ENCODE assay signal across 9 mouse cellular contexts in genomic region chr13:55178556-55178955, GRCm38 (mm10). TPM values are rescaled to one million over a fixed set of nuclear protein-coding genes. Genes with fewer than 3 reads are reported as not detected.
DNase-seq lines count a peak whose midpoint lies in the region; ATAC-seq and TF ChIP-seq lines count a peak whose summit lies in the region.
"Had no signal": no experiment of that assay in that cellular context is flagged by ENCODE, and none has a peak within 500 bp of the region (broad histone marks: within the 10 kb centered on the region; RNA-seq: fewer than 3 reads in every experiment).

No protein-coding gene starts in this region.

- no peaks in the 10 kb centered on the region for H3K36me3 ChIP-seq in forebrain, embryonic 15.5 days
- H3K36me3 ChIP-seq in intestine, postnatal 0 days (ENCODE audit: control insufficient read depth, insufficient read depth) = no peaks in the 10 kb centered on the region
- no peaks in the 10 kb centered on the region for H3K36me3 ChIP-seq in midbrain, postnatal 0 days (ENCODE audit: insufficient read depth, low read length)
- no peaks in the 10 kb centered on the region for H3K36me3 ChIP-seq in splenic B cell, adult 2 months (ENCODE audit: control insufficient read depth, insufficient read depth, low read length, poor library complexity, severe bottlenecking)

- TF ChIP-seq CTCF in intestine, postnatal 0 days (IDR thresholded peaks at IDR 0.05; ENCODE audit: low read depth) = peak; percentile 91
- peak; percentile 92 for TF ChIP-seq CTCF in midbrain, postnatal 0 days (IDR thresholded peaks at IDR 0.05)

- H3K9ac ChIP-seq in forebrain, embryonic 15.5 days (replicated peaks) = no peak overlapping the region
- no peak overlapping the region for H3K9ac ChIP-seq in intestine, postnatal 0 days (ENCODE audit: low read depth, low read length)
- H3K9ac ChIP-seq in midbrain, postnatal 0 days (replicated peaks; ENCODE audit: low read length, poor library complexity, severe bottlenecking) = no peak overlapping the region

- H3K27me3 ChIP-seq in forebrain, embryonic 15.5 days = no peaks in the 10 kb centered on the region
- no peaks in the 10 kb centered on the region for H3K27me3 ChIP-seq in intestine, postnatal 0 days (replicated peaks; ENCODE audit: control insufficient read depth, insufficient read depth, low read length)
- H3K27me3 ChIP-seq in midbrain, postnatal 0 days (ENCODE audit: insufficient read depth, low read length) = no peaks in the 10 kb centered on the region
- H3K27me3 ChIP-seq in splenic B cell, adult 2 months (ENCODE audit: control insufficient read depth, insufficient read depth, low read length, poor library complexity, severe bottlenecking) = no peaks in the 10 kb centered on the region

- no peaks in the 10 kb centered on the region for H3K9me3 ChIP-seq in forebrain, embryonic 15.5 days
- no peaks in the 10 kb centered on the region for H3K9me3 ChIP-seq in intestine, postnatal 0 days (ENCODE audit: control insufficient read depth)
- no peaks in the 10 kb centered on the region for H3K9me3 ChIP-seq in midbrain, postnatal 0 days (ENCODE audit: low read length)

- intact Hi-C loops in left cerebral cortex, postnatal 4 days (cut with DNase I) = loop anchor here (5.0 to 10.0 kb wide), 2 partner anchors 381 to 464 kb away; no protein-coding TSS in a partner anchor

- H3K4me3 ChIP-seq in forebrain, embryonic 15.5 days = no peak overlapping the region
- no peak overlapping the region for H3K4me3 ChIP-seq in intestine, postnatal 0 days (ENCODE audit: low read depth, low read length)
- H3K4me3 ChIP-seq in midbrain, postnatal 0 days (ENCODE audit: low read depth, low read length) = no peak overlapping the region
- H3K4me3 ChIP-seq: erythroblast, embryonic 14.5 days had no signal

- peaks cover 7% of the 10 kb centered on the region for H3K4me1 ChIP-seq in forebrain, embryonic 15.5 days
- H3K4me1 ChIP-seq in intestine, postnatal 0 days (replicated peaks; ENCODE audit: control insufficient read depth, insufficient read depth, low read length) = no peaks in the 10 kb centered on the region
- H3K4me1 ChIP-seq in midbrain, postnatal 0 days (ENCODE audit: insufficient read depth, low read length) = no peaks in the 10 kb centered on the region

- 38% methylated on average over 2 of the region's 2 CpGs for WGBS in forebrain, embryonic 15.5 days
- 34% methylated on average over 2 of the region's 2 CpGs for WGBS in intestine, postnatal 0 days
- WGBS in midbrain, postnatal 0 days = 27% methylated on average over 2 of the region's 2 CpGs

- 0 out of 2 replicates have a peak overlapping the region, but pooled peaks have one; percentile 28 for H3K27ac ChIP-seq in forebrain, embryonic 15.5 days (replicated peaks)
- no peak overlapping the region for H3K27ac ChIP-seq in intestine, postnatal 0 days (ENCODE audit: low read depth, low read length)
- H3K27ac ChIP-seq in midbrain, postnatal 0 days (ENCODE audit: low read depth, low read length) = no peak overlapping the region

- ATAC-seq in forebrain, embryonic 15.5 days (replicated peaks) = peak; percentile 42; the same call in 1 of the 2 replicates
- ATAC-seq in intestine, postnatal 0 days = no peak
- no peak for ATAC-seq in midbrain, postnatal 0 days (ENCODE audit: low FRiP score)

- no peak overlapping the region for H3K4me2 ChIP-seq in forebrain, embryonic 15.5 days (replicated peaks)
- H3K4me2 ChIP-seq in intestine, postnatal 0 days (replicated peaks; ENCODE audit: low read depth) = no peak overlapping the region
- H3K4me2 ChIP-seq in midbrain, postnatal 0 days (ENCODE audit: low read depth, low read length, poor library complexity, severe bottlenecking) = no peak overlapping the region

- peak; percentile 44 to 52 for DNase-seq in urinary bladder, adult 18-20 months (ENCODE audit: low spot score in 2 of 2)
- no peak for DNase-seq in urinary bladder, postnatal 10 days (ENCODE audit: low spot score)
- DNase-seq in cerebellum, adult 11-12 months = peak; percentile 63
- peak; percentile 75 for DNase-seq in left cerebral cortex, postnatal 4 days
- peak; percentile 79 for DNase-seq in midbrain, postnatal 0 days (ENCODE audit: low spot score)
- DNase-seq in splenic B cell, adult 2 months (ENCODE audit: low read depth, low spot score) = peak; percentile 81

RNA-seq across cellular contexts. Expression of gene Fgfr4, which starts 26.1 kb away (rescaled TPM):
- polyA plus RNA-seq in forebrain, embryonic 15.5 days (2015; fragmentation: Nextera tagmentation; extraction: Ambion mirVana) = 0.51 and 1.1 TPM in 2 replicates
- 3.8 and 4.0 TPM in 2 replicates for polyA plus RNA-seq in intestine, postnatal 0 days (2015; fragmentation: Nextera tagmentation; extraction: Ambion mirVana)
- 1 to 10 TPM; 1.1 TPM for total RNA-seq in left cerebral cortex, postnatal 4 days (2021)
- total RNA-seq in midbrain, postnatal 0 days (2014; rRNA removed) = 0.44 and 0.61 TPM in 2 replicates
- 0.52 and 0.63 TPM in 2 replicates for polyA plus RNA-seq in midbrain, postnatal 0 days (2015; fragmentation: Nextera tagmentation; extraction: Ambion mirVana)

RNA-seq across cellular contexts. Expression of gene Nsd1, which starts 31.0 kb away (rescaled TPM):
- 59.3 and 59.5 TPM in 2 replicates for polyA plus RNA-seq in forebrain, embryonic 15.5 days (2015; fragmentation: Nextera tagmentation; extraction: Ambion mirVana)
- polyA plus RNA-seq in intestine, postnatal 0 days (2015; fragmentation: Nextera tagmentation; extraction: Ambion mirVana) = 37.4 and 38.0 TPM in 2 replicates
- 100 to 1,000 TPM; 155 to 163 TPM for total RNA-seq in left cerebral cortex, postnatal 4 days (2021)
- 103 and 111 TPM in 2 replicates for total RNA-seq in midbrain, postnatal 0 days (2014; rRNA removed)
- 47.0 and 56.2 TPM in 2 replicates for polyA plus RNA-seq in midbrain, postnatal 0 days (2015; fragmentation: Nextera tagmentation; extraction: Ambion mirVana)

RNA-seq across cellular contexts. Expression of gene Gm17617, which starts 45.2 kb away (rescaled TPM):
- not detected in 2 replicates for polyA plus RNA-seq in forebrain, embryonic 15.5 days (2015; fragmentation: Nextera tagmentation; extraction: Ambion mirVana)
- not detected in 2 replicates for polyA plus RNA-seq in intestine, postnatal 0 days (2015; fragmentation: Nextera tagmentation; extraction: Ambion mirVana)
- not detected for total RNA-seq in left cerebral cortex, postnatal 4 days (2021)
- total RNA-seq in midbrain, postnatal 0 days (2014; rRNA removed) = not detected in 2 replicates
- polyA plus RNA-seq in midbrain, postnatal 0 days (2015; fragmentation: Nextera tagmentation; extraction: Ambion mirVana) = not detected in 2 replicates
- polyA plus RNA-seq: erythroblast, embryonic 14.5 days had no signal
